Mouse (Mus musculus): ENCODE measurements around the gene Ada.

Gene Ada

GRCm38 (mm10) chr2:163749647-163750611, at the start of gene Ada:
Ada (minus strand) TSS chr2:163750239.
- peak; percentile 67 for DNase-seq (ENCODE audit: low read depth, low spot score)

- no peak for DNase-seq (ENCODE audit: low read depth, low spot score)
Measured at GRCm38 (mm10) chr2:163798411-163798810, 48.4 kb upstream of the Ada start.

GRCm38 (mm10) chr2:163788484-163788883, 38.4 kb upstream of the Ada start:
- DNase-seq (ENCODE audit: low read depth, low spot score) = peak; percentile 73

- DNase-seq (ENCODE audit: low read depth, low spot score) = peak; percentile 80
Measured at GRCm38 (mm10) chr2:163787709-163788108, 37.7 kb upstream of the Ada start.

- no peak for DNase-seq (ENCODE audit: low read depth, low spot score)
Measured at GRCm38 (mm10) chr2:163787086-163787485, 37.0 kb upstream of the Ada start.

GRCm38 (mm10) chr2:163783901-163784300, 33.9 kb upstream of the Ada start:
- DNase-seq (ENCODE audit: low read depth, low spot score) = no peak

- DNase-seq (ENCODE audit: low read depth, low spot score) = no peak
Measured at GRCm38 (mm10) chr2:163783368-163783767, 33.3 kb upstream of the Ada start.

- no peak for DNase-seq (ENCODE audit: low read depth, low spot score)
Measured at GRCm38 (mm10) chr2:163778896-163779295, 28.9 kb upstream of the Ada start.

GRCm38 (mm10) chr2:163777061-163777460, 27.0 kb upstream of the Ada start:
- no peak for DNase-seq (ENCODE audit: low read depth, low spot score)

GRCm38 (mm10) chr2:163776661-163777060, 26.6 kb upstream of the Ada start:
- DNase-seq (ENCODE audit: low read depth, low spot score) = no peak

- DNase-seq (ENCODE audit: low read depth, low spot score) = no peak
Measured at GRCm38 (mm10) chr2:163770731-163771130, 20.7 kb upstream of the Ada start.

- DNase-seq (ENCODE audit: low read depth, low spot score) = no peak
Measured at GRCm38 (mm10) chr2:163766890-163767289, 16.9 kb upstream of the Ada start.

- no peak for DNase-seq (ENCODE audit: low read depth, low spot score)
Measured at GRCm38 (mm10) chr2:163766261-163766660, 16.2 kb upstream of the Ada start.

GRCm38 (mm10) chr2:163761402-163761801, 11.4 kb upstream of the Ada start:
- no peak for DNase-seq (ENCODE audit: low read depth, low spot score)

GRCm38 (mm10) chr2:163760589-163760988, 10.6 kb upstream of the Ada start:
- DNase-seq (ENCODE audit: low read depth, low spot score) = no peak

GRCm38 (mm10) chr2:163758146-163758545, 8.1 kb upstream of the Ada start:
- DNase-seq (ENCODE audit: low read depth, low spot score) = no peak

- no peak for DNase-seq (ENCODE audit: low read depth, low spot score)
Measured at GRCm38 (mm10) chr2:163756723-163757122, 6.7 kb upstream of the Ada start.

GRCm38 (mm10) chr2:163754228-163754627, 4.2 kb upstream of the Ada start:
- no peak for DNase-seq (ENCODE audit: low read depth, low spot score)

- peak; percentile 75 for DNase-seq (ENCODE audit: low read depth, low spot score)
Measured at GRCm38 (mm10) chr2:163744801-163745570, 5.1 kb downstream of the Ada start.

- DNase-seq (ENCODE audit: low read depth, low spot score) = no peak
Measured at GRCm38 (mm10) chr2:163743357-163743756, 6.7 kb downstream of the Ada start.

GRCm38 (mm10) chr2:163742656-163743055, 7.4 kb downstream of the Ada start:
- DNase-seq (ENCODE audit: low read depth, low spot score) = no peak

GRCm38 (mm10) chr2:163735980-163736379, 14.1 kb downstream of the Ada start:
- no peak for DNase-seq (ENCODE audit: low read depth, low spot score)
